Mouse (Mus musculus) kidney, adult 2 months (tissue): ENCODE measurements at regions not wholly inside any gene's neighbourhood (a gene's known extent, or its start where the extent isn't known, plus 50 kb on each side); places are given as distances from the start of the nearest gene placed in this dataset.

ENCODE experiments used
- CTCF ChIP-seq: fragments of 200-500 bp; conservative IDR thresholded peaks from 2 replicates; pipeline ENCODE4 v1.5.1; 2011; ENCODE audit warnings: low read depth, mild to moderate bottlenecking, control low read depth, low read length, moderate library complexity, mixed read lengths; ENCODE audit not compliant: insufficient read depth, insufficient read length
- POLR2A ChIP-seq: fragments of 200-500 bp; IDR thresholded peaks from one replicate; pipeline ENCODE4 v1.6.1; 2011; ENCODE audit warnings: low read depth, low read length, control low read depth

- TF ChIP-seq CTCF (no peak), POLR2A (no peak)
Measured at GRCm38 (mm10) chr10:51153484-51153985, 259.0 kb downstream of the Sim1 start.
